Mouse (Mus musculus) gastrocnemius, adult 18-20 months (tissue): ENCODE results near the gene Ttyh3. TPM values are rescaled to one million over a fixed set of nuclear protein-coding genes. Genes with fewer than 3 reads are reported as not detected.

Experiments
- DNase-seq: peaks from one replicate; pipeline ENCODE4 v3.0.0; 2021; ENCODE audit warnings: low spot score
- total RNA-seq, 2 experiments: library from RNA; stranded (reverse); gene quantifications; 2 replicates each; pipeline ENCODE4 v1.2.3; 2021

The Ttyh3 gene
- total RNA-seq, 2 experiments from 2014 or later, result 4.1 to 5.4 TPM

DNA sequence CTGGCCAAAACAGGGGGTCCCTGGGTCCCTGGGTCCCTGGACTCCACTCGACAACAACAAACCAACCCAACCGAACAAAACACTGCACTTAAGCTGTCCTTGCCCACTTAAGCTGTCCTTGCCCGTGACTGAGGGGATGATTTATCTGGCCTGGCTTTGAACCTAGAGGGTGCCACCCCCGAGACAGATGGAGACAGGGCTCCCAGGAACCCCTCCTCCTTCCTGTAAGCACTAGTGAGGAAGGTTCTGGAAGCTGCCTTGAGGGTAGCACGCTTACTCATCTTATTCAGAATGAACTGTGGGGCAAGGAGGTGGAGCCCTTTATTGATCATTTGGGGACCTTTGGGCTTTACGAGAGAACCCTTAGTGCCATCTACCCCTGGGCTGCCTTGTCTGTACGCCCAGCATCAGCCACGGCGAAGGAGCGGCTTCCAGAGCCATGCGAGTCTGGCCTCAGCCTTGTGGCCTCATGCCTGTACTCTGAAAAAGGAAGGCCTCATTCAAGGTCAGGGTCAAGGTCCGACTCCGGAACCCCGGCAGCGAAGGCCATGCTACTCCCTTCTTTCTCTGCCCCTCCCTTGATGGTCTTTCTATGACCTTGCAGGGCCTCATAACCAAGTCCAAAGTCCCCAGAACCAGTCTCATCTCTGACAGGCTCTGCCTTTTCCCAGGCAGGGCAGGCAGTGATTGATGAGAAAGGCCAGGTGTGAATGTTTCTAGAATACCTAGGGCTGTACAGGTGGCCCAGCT is 5.4 kb upstream of the Ttyh3 start:
- no peak for DNase-seq

GRCm38 (mm10) chr5:140652587-140652986 is 3.8 kb upstream of the Ttyh3 start:
- DNase-seq, result no peak

DNA sequence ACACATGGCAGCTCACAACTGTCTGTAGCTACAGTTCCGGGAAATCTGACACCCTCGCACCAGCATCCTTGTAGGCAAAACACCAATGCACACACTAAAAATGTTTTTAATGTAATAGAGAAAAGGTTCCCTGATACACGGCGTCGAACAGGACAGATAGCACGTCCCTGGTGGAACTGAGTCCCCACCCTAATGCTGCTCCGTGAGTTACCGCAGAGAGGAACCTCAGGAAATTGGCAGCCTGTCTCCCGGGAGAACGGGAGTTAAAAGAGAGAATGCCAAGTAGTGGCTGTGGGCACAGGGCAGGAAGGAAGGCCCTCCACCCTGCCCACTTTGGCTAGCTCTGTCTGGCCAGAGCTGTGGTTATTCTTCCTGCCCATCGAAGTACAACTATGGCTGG is 2.4 kb upstream of the Ttyh3 start:
- DNase-seq, result no peak

- DNase-seq, result no peak
Observed at GRCm38 (mm10) chr5:140649881-140650414, 1.1 kb upstream of the Ttyh3 start.

DNA sequence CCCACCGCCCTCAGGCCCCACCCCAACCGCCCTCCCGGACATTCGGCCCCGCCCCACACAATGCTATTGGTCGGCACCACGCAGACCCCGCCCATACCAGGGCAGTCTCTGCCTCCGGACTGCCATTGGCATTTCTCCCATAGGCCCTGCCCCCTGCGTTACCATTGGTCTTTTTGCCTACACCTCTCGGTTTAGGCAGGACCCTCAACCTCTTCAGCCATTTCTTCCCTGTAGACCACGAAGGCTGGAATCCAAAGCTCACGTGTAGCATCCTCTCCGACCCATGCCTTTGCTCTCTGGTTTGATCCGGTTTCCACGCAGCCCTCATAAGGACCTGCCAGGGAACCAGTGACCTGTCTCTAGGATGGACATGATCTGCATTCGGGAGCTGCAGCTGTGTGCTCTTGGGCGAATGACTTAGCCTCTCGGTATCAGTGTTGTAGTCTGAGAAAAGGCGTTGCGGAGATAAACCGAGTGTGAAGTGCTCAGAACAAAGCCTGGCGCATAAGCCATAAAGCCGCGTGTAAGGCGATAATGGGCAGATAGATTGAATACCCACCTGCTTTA is 353 bp upstream of the Ttyh3 start:
- peak; percentile 98 for DNase-seq

DNA sequence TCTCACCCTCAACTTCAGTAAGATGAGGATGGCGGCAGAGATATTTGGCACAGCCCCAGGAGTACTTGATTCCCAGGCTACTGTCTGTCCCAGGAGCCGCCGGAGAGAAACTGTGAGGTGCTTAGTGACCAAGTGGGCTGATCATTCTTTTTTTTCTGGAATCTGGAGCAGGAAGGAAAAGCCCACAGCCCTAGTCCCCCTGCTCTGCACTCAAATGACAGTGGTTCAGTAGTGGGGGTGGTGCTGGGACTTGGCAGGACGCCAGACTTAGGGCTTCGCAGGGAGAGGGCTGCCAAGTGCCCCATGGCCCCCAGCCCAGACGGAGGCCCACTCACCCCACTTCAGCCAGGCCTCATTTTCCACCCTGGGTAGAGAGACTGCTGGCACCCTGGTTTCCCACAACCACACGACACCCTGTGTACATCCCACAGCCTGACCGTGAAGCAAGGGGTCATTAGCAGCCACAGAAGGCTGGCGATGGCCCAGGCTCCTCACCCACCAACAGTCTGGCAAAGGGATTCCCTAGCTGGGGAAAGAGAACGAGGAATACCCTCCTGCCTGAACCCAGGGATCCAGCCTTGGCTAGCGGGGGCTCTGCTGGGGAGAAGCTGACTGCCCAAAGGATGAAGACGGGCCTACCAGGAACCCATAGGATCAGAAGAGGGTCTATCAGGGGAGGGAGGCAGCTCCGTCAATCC is 861 bp downstream of the Ttyh3 start:
- no peak for DNase-seq

- DNase-seq, result no peak
Observed at GRCm38 (mm10) chr5:140647031-140647760, 1.6 kb downstream of the Ttyh3 start.

GRCm38 (mm10) chr5:140646171-140646570 is 2.7 kb downstream of the Ttyh3 start:
- no peak for DNase-seq

DNA sequence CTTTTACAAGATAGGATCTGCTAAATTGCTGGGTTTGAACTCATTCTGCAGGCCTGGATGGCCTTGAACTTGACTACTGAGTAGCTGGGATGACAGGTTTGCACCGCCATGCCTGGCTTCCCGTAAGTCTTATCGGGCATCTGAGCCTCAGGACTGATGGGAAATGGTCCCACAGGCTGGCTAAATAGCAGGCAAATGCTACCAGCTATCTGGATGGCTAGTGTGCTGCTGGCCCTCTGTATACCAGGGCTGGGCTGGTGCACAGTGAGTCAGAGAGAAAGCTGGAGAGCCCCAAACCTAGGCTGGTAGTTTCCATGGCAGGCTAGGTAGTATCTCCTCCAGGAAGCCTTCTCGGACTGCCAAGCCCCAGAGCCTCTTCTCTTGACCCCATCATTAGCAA is 3.4 kb downstream of the Ttyh3 start:
- no peak for DNase-seq

- DNase-seq, result no peak
Observed at GRCm38 (mm10) chr5:140644702-140645201, 4.1 kb downstream of the Ttyh3 start.

DNA sequence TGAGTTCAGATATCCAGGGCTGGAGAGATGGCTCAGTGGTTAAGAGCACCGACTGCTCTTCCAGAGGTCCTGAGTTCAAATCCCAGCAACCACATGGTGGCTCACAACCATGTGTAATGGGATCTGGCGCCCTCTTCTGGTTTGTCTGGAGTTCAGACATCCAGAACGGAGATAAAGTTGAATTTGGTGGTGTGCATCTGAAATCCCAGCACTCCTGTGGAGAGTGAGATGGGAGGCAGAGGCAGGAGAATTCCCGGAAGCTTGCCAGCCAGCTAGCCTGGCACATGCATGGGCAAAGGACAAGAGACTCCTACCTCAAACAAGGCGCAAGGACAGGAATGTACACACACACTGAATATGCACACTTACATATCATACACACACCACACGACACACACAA is 4.6 kb downstream of the Ttyh3 start:
- no peak for DNase-seq

DNA sequence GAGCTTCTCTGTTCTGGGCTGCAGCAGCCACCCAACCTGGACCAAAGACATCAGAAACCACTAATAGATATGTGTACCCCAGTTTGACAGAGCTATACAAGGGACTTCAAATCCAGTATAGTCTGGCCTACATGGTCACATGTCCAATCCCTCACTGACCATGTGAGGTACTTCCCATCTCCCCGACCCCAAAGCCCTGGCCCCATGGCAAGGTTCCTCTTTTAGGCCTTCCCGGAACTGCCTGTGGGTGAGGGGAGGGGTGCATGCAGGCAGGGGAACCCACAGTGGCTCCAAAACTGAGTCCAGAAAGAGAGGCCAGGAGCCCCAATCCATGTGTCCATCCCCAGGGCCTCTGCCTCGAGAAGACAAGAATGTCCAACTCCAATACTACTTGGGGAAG is 6.8 kb downstream of the Ttyh3 start:
- DNase-seq, result peak; percentile 33

GRCm38 (mm10) chr5:140641254-140641928 is 7.4 kb downstream of the Ttyh3 start:
- peak; percentile 52 for DNase-seq

- no peak for DNase-seq
Observed at GRCm38 (mm10) chr5:140640812-140641211, 8.0 kb downstream of the Ttyh3 start.

DNA sequence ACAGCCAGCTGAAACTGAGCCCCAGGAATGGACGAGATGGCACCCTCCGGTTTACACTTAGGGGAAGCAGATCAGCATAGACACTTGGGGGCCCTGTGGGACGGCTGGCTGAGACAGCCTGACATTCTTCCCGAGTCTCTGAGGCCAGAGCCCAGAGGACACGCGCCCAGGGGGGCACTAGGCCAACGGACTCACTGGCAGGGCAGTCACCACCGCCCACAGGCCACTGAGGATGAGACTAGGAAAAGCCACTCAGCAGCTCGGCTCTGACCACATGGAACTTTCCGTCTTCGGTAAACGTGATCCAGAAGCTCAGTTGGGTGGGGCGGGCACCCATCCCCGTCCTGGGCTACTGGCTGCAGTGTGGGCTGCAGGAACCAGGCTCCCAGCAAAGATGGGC is 9.0 kb downstream of the Ttyh3 start:
- peak; percentile 81 for DNase-seq

GRCm38 (mm10) chr5:140639312-140639711 is 9.5 kb downstream of the Ttyh3 start:
- no peak for DNase-seq

- no peak for DNase-seq
Observed at GRCm38 (mm10) chr5:140638484-140638883, 10.3 kb downstream of the Ttyh3 start.

- no peak for DNase-seq
Observed at GRCm38 (mm10) chr5:140637989-140638388, 10.8 kb downstream of the Ttyh3 start.

GRCm38 (mm10) chr5:140637058-140637410 is 11.8 kb downstream of the Ttyh3 start:
- DNase-seq, result no peak

GRCm38 (mm10) chr5:140636316-140637057 is 12.3 kb downstream of the Ttyh3 start:
- DNase-seq, result no peak
